Mouse (Mus musculus) adrenal gland, postnatal 25 days (tissue): Measurements from ENCODE around the gene Acat1. TPM values are rescaled to one million over a fixed set of nuclear protein-coding genes. Genes with fewer than 3 reads are reported as not detected.

Experiments used
- DNase-seq: peaks from one replicate; pipeline ENCODE4 v3.0.0; 2021; ENCODE audit warnings: mixed read lengths
- total RNA-seq: library from RNA; stranded (reverse); gene quantifications from 2 replicates; pipeline ENCODE4 v1.2.3, GENCODE M21; 2021

Acat1 gene
- total RNA-seq, 1 experiment from 2014 or later = 135 TPM

DNA sequence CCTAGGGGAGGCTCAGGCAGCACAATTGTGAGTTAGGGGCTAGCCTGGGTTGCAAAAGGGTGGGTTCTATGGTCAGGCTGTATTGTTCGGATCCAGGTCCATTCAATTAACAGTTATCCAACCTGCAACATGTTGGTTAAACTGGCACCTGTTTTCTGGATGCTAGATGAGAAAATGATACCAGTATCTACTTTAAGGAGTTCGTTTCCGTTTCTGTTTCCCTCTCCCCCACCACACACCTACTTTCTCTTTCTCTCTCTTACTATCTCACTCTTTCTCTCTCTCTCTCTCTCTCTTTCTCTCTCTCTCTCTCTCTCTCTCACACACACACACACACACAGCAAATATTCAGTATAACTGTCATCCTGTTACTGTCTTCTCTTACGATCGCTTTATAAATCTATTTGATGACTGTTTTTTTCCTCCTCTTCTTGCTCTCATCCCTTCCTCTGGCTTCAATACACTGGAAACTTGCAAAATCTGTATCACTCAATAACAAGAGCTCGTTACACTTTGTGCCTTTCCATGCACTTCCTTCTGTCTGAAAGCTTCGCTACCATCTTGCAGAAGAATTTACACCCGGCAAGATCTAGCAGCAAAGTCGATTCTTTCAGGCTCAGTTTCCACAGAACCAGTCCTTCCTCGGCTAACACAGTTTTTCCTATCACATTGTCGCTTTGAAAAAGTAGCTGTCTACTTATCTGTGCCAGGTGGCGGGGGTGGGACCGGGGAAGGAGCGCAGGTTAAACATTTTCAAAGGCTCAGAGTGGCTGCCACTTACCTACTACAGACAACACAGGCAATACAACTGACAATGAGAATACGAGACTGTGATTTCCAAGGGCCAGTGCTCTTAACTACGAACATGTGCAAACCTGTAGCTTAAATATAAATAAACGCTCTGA lies 74.5 kb downstream of the Acat1 start:
- no peak for DNase-seq

Other genes with a start within 250 kb of the Acat1 start
- 11.8 and 13.3 TPM in 2 replicates for gene Kdelc2, start 226.4 kb downstream of the Acat1 start, total RNA-seq
- gene 4930550C14Rik, start 208.1 kb downstream of the Acat1 start, total RNA-seq = 1.4 and 2.5 TPM in 2 replicates
- gene Atm, start 73.6 kb downstream of the Acat1 start, total RNA-seq = 12.3 and 21.1 TPM in 2 replicates
- gene Npat, start 73.3 kb downstream of the Acat1 start, total RNA-seq = 14.5 TPM in 2 replicates
- 32.2 and 41.6 TPM in 2 replicates for gene Cul5, start 59.6 kb upstream of the Acat1 start, total RNA-seq
- 0.64 and 1.00 TPM in 2 replicates for gene Rab39, start 95.8 kb upstream of the Acat1 start, total RNA-seq
- gene Slc35f2, start 161.2 kb upstream of the Acat1 start, total RNA-seq = 1.0 TPM in 1 of 2 replicates, not detected in the other
- gene Sln, start 239.8 kb upstream of the Acat1 start, total RNA-seq = not detected in 2 replicates